Mouse (Mus musculus): Measurements from ENCODE around the gene Epop. TPM values are rescaled to one million over a fixed set of nuclear protein-coding genes. Genes with fewer than 3 reads are reported as not detected.

The Epop gene
- polyA plus RNA-seq, 1 experiment from 2014 or later = 16.1 TPM

DNA sequence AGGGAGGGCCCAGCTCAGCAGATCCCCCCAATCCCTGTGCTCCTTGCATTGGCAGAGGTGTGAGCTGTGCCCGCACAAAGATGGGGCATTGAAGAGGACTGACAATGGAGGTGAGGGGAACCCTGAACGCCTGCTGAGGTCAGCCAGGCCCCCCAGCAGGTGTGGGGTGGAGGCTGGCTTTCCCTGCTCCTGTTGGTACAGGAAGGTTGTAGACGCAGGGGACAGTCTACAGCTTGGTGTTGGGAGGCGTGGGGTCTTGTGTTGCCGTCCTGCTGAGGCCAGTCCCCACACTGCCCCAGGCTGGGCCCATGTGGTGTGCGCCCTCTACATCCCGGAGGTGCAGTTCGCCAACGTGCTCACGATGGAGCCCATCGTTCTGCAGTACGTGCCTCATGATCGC lies 35.9 kb upstream of the Epop start:
- H3K4me3 ChIP-seq = peak overlapping the region; percentile 73
- DNase-seq (ENCODE audit: low spot score) = no peak
- WGBS = 93% methylated on average over 13 of the region's 13 CpGs
- H3K27ac ChIP-seq = no peak overlapping the region
- peaks cover 18% of the 10 kb centered on the region for H3K27me3 ChIP-seq (ENCODE audit: low read depth, poor library complexity, severe bottlenecking)
- H3K9me3 ChIP-seq (replicated peaks) = no peaks in the 10 kb centered on the region
- peaks cover 73% of the 10 kb centered on the region for H3K4me1 ChIP-seq
- peaks cover 57% of the 10 kb centered on the region for H3K36me3 ChIP-seq

DNA sequence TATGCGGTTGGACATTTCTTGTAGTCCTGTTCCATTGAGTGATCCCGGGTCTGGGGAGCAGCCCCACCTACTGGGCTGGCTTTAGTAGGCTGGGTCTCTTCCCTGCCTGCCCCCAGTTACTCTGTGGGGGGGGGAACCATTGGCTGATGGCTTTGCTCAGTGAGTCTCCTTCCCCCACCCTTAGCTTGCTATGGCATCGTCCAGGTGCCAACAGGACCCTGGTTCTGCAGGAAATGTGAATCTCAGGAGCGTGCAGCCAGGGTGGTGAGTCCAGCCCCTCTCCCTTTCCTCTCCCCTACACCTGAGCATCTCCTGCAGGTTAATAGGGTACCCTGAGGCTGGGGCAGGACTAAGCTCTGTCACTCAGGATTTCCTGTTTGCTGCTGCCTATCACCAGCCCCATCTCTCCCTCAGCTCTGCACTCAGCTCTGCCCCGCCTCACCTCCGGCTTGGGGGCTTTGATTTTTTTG lies 35.3 kb upstream of the Epop start:
- Histone ChIP-seq H3K27me3 (ENCODE audit: low read depth, poor library complexity, severe bottlenecking) (peaks cover 18% of the 10 kb centered on the region), H3K36me3 (peaks cover 51% of the 10 kb centered on the region), H3K9me3 (replicated peaks) (no peaks in the 10 kb centered on the region), H3K4me3 (peak overlapping the region; percentile 73), H3K4me1 (peaks cover 73% of the 10 kb centered on the region), H3K27ac (peak overlapping the region; percentile 97; the same call in 1 of the 2 replicates)
- DNase-seq (ENCODE audit: low spot score) = peak; percentile 46
- whole genome bisulfite sequencing = 38% methylated on average over 6 of the region's 6 CpGs

DNA sequence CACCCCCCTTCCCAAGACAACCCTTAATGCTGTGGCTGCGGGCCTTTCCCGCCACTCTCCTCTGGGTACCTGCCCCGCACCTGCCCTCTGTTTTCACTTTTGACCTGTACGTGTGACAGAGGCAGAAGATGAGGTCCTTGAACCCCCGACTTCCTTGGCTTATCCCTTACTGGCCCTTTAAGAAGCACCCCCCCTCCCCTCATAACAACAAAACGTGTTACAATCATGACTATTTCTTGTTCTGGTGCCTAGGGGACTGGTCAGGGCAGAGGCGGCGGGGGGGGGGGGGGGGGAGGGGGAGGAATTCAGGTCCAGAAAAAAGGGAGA lies 34.8 kb upstream of the Epop start:
- 0% methylated on average over 7 of the region's 8 CpGs for WGBS
- Histone ChIP-seq H3K27me3 (ENCODE audit: low read depth, poor library complexity, severe bottlenecking) (peaks cover 16% of the 10 kb centered on the region), H3K4me1 (peaks cover 73% of the 10 kb centered on the region)

DNA sequence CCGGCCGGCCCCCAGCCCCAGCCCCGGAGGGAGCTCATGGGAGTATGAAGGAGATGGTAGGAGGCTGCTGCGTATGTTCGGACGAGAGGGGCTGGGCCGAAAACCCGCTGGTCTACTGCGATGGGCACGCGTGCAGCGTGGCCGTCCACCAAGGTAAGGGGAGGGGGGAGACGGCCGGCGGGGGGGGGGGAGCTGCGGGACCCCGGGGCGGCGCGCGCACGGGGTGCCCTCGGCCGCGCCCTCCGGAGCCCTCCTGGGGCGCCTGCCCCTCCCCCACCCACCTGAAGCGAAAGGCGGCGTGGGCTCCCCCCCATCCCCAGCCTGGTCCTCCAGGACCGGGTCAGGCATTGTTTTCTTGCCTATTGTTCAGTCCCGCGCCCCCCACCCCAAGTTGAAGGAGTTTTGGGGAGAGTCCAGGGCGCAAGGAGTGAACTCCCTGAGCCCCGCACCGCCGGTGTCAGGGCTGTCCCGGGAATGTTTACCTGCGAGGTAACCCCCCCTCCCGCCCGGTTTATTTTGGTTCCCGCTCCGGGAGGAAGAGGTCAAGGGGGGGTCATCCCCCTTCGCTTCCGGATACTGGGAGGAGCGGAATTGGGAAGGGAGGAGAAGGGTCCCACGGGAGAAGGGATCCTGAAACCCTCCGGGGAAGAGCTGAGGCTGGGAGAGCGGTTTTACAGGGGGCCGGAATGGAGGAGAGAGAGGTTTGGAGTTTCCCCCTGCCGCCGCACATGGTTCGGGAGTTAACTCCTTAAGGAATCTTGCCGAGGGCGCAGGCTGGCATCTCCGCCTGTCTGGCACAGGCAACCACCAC lies 34.2 kb upstream of the Epop start:
- Histone ChIP-seq H3K27me3 (ENCODE audit: low read depth, poor library complexity, severe bottlenecking) (peaks cover 15% of the 10 kb centered on the region), H3K9me3 (replicated peaks) (no peaks in the 10 kb centered on the region), H3K27ac (peak overlapping the region; percentile 97), H3K36me3 (peaks cover 40% of the 10 kb centered on the region), H3K4me1 (peaks cover 73% of the 10 kb centered on the region), H3K4me3 (peak overlapping the region; percentile 73)
- WGBS = under 1% methylated on average over 37 of the region's 57 CpGs
- DNase-seq (ENCODE audit: low spot score) = peak; percentile 75

More for the DNA sequence above, 34.8 kb upstream of the Epop start:
- Histone ChIP-seq H3K27ac (peak overlapping the region; percentile 97), H3K4me3 (peak overlapping the region; percentile 73), H3K9me3 (replicated peaks) (no peaks in the 10 kb centered on the region), H3K36me3 (peaks cover 46% of the 10 kb centered on the region)
- no peak for DNase-seq (ENCODE audit: low spot score)

DNA sequence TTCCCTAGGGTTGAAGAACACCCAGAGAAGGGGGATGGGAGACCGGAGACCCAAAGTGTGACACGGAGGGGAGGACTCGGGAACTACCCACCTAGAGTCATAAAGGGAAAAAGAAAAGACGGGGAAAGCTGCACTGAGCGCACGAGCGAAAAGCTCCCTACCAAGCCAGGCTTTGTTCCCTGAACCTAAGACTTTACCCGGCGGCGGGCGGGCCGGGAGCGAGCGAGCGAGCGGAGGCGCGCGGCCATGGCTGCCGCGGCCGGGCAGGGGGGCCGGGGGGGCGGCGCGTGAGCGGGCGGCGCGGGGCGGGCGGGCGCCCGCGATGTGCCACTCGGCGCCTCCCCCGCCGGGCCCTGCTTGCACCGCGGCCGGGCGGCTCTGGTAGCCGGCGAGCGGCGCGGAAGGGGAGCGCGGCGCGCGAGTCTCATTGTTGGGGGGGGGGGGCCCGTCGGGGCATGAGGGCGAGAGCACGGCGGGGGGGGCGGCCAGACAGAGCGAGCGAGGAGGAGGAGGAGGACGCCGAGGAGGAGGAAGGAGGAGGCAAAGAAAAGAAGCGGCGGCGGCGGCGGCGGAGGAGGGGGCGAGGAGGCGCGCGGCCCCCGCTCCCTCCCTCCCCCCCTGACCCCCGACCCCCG lies 33.5 kb upstream of the Epop start, which contains the start of gene Mllt6:
Mllt6 (plus strand) TSS at position 522 of the 635 bp plus-strand sequence.
- peaks cover 66% of the 10 kb centered on the region for H3K4me1 ChIP-seq
- peak; percentile 81 for DNase-seq (ENCODE audit: low spot score)
- WGBS = 4% methylated on average over 56 of the region's 76 CpGs

DNA sequence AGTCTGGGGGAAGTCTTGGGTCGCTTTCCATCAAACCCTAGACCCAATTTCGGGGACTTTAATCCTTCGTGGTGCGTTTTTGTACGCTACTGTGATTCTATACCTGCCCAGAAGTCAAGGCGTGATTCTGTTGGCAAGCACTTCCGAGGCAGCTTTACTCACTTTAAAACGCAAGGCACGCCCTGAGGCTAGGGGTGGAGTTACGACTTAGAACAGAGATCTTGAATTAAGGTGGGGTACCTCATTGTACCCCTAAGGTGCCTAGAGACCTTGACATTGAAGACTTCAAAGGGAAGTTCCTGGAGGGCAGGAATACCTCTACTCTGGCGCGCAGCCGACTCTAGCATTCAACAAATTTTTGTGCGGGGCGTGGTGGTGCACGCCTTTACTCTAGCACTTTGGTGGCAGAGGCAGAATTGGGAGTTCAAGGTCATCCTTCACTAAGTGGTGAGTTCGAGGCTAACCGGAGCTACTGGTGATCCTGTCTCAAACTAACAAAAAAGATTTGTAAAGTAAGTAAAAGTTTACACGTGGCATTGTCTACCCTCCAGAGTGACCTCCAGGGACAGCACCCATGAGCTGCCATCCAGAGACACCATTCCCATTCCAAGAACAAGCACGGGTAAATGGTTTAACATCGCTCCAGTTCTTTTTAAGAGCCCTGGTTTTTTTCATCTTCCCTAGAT lies 32.8 kb upstream of the Epop start:
- Histone ChIP-seq H3K27ac (peak overlapping the region; percentile 97), H3K4me1 (peaks cover 69% of the 10 kb centered on the region), H3K27me3 (ENCODE audit: low read depth, poor library complexity, severe bottlenecking) (peaks cover 15% of the 10 kb centered on the region), H3K9me3 (replicated peaks) (no peaks in the 10 kb centered on the region), H3K36me3 (peaks cover 27% of the 10 kb centered on the region), H3K4me3 (peak overlapping the region; percentile 73)
- DNase-seq (ENCODE audit: low spot score) = peak; percentile 52
- under 1% methylated on average over 21 of the region's 21 CpGs for WGBS

More for the DNA sequence above, 33.5 kb upstream of the Epop start, which contains the start of gene Mllt6:
- Histone ChIP-seq H3K9me3 (replicated peaks) (no peaks in the 10 kb centered on the region), H3K27ac (peak within 1 kb of the TSS; percentile 97), H3K4me3 (peak within 1 kb of the TSS; percentile 73), H3K36me3 (peaks cover 33% of the 10 kb centered on the region), H3K27me3 (ENCODE audit: low read depth, poor library complexity, severe bottlenecking) (peaks cover 15% of the 10 kb centered on the region)

DNA sequence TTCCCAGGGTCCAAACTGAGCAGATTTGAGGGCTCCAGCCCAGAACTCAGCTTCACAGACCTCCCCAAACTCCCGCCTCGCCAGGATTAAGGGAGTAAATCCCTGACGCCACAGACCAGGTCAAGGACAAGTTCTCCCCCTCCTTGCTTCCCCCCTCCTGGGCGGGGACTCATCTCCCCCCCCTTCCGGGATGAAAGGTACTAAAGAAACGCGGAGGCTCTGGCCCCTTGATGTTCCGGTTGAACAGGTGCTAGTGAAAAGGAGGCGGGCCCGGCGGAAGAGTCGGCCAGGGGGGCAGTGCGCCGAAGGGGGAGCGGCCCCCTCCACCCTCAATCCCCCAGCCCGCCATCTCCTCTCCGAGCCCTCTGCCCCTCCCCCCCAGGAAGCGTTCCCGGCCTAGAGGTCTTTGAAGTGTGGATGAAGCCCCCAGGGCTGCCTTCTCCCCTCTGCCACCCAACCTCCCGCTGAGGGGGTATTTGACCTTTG lies 32.2 kb upstream of the Epop start:
- WGBS = 0% methylated on average over 19 of the region's 20 CpGs
- DNase-seq (ENCODE audit: low spot score) = peak; percentile 81
- peak overlapping the region; percentile 97 for H3K27ac ChIP-seq
- H3K9me3 ChIP-seq (replicated peaks) = no peaks in the 10 kb centered on the region
- H3K4me1 ChIP-seq = peaks cover 70% of the 10 kb centered on the region
- H3K4me3 ChIP-seq = peak overlapping the region; percentile 73
- peaks cover 15% of the 10 kb centered on the region for H3K27me3 ChIP-seq (ENCODE audit: low read depth, poor library complexity, severe bottlenecking)
- peaks cover 20% of the 10 kb centered on the region for H3K36me3 ChIP-seq

DNA sequence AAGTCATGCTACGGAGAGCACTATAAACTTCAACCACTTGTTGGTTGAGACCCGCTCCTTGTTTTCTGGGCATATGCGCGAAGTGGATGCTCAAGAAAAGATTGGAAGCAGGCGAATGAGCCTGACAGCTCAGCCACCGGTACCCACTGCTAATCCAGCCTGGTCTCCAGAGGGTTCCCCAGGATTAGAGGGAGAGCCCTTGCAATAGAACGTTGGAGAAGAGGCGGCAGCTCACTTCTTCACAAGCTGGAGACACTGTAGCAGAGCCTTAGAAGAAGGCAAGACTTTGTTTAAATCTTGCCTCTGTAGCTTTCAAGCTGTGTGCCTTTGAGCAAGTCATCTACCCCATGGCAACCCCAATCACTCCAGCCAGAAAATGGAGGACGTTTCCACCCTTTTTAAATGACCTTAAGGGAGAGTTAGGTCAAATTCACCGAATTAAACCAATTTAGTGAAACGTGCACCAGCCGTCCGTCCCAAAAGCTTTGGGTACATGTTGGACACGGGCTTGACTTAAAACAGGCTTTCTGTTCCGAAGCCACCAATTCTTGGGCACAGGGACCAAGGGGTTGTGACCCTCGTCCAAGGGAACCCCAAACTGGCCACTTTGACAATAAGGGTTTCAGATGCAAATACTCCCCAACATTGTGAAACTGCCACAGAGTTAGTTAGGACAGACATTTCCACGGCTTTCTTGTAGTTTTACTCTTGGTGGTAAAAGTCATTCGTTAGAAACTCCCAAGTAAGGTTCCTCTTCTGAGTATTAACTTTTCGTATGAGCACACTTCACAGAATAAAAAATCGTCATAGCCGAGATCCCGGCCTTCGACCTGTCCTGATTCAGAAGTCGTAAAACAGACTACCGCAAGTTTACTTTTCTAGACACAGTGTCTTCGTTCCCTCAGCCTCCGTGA lies 31.5 kb upstream of the Epop start:
- H3K36me3 ChIP-seq = peaks cover 13% of the 10 kb centered on the region
- peak; percentile 52 for DNase-seq (ENCODE audit: low spot score)
- H3K4me1 ChIP-seq = peaks cover 73% of the 10 kb centered on the region
- H3K4me3 ChIP-seq = peak overlapping the region; percentile 73
- H3K9me3 ChIP-seq (replicated peaks) = no peaks in the 10 kb centered on the region
- H3K27ac ChIP-seq = peak overlapping the region; percentile 90; the same call in 1 of the 2 replicates
- 2% methylated on average over 27 of the region's 27 CpGs for WGBS
- H3K27me3 ChIP-seq (ENCODE audit: low read depth, poor library complexity, severe bottlenecking) = peaks cover 15% of the 10 kb centered on the region

DNA sequence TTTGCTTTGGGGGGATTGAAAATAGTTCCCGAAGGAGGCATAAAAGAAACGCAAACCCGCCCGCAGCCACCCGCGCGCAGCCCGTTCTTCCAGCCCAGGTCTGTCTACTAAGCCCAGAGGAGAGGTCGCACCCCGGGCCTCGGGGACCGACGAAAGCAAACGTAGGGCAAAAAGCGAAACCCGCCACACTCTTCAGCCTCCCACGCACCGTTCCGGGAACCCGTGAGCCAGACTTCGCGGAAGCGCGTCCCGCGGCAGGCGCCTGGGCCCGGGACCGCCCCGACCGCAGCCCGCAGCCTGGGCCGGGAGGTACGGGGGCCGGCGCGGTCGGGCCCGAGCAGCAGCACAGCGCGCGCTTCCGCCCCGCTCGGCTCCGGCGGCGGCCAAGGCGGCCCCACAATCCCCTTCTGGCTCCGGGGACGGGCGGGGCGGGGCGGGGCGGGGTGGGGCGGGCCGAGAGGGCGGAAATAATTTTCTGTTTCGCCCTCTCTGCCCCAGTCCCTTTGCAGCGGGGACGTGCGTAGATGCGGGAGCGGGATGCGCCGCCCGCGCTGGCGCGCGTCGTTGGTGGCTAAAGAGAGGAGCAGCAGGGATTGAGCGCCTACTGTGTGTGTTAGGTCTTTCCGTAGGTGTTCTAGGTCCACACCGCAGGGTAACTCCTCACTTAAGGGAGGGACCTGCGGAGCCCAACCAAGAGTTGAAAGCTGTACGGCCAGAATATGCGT lies 30.6 kb upstream of the Epop start:
- Histone ChIP-seq H3K4me1 (peaks cover 66% of the 10 kb centered on the region), H3K27ac (peak overlapping the region; percentile 90), H3K36me3 (peaks cover 5% of the 10 kb centered on the region), H3K27me3 (ENCODE audit: low read depth, poor library complexity, severe bottlenecking) (peaks cover 15% of the 10 kb centered on the region), H3K9me3 (replicated peaks) (no peaks in the 10 kb centered on the region), H3K4me3 (peak overlapping the region; percentile 73)
- under 1% methylated on average over 78 of the region's 78 CpGs for WGBS
- peak; percentile 88 for DNase-seq (ENCODE audit: low spot score)

DNA sequence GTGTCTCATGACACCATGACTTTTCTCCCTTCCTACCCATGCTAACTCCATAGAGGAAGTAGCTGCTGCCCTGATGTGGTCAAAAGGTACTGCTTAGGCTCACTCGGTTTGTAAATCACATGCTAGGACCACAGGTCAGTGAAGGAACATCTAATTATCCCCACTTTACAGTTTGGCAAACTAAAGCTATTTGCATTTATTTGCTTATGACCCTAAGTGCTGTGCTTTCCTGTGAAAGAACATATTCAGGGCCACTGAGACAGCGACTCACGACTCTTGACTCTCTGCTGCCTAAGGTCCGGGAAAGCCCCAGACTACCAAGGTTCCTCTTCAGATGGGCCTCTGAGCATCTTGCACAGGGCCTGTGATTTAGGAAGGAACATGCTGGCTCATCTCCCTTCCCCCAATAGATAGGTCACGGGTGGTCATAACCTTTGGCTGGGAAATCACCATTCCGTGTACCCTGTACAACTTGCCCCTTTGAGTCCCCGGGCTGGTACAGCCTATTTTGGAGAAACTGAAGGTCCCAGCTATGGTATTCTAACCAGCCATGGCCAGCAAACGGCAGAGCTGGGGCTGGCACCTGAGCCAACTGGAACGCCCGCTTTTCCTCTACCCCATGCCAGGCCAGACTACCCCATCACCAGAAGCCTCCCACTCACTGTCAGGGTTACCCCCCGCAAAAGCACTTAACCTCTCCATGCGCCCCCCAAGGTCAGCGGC lies 29.9 kb upstream of the Epop start:
- peaks cover 59% of the 10 kb centered on the region for H3K4me1 ChIP-seq
- no peaks in the 10 kb centered on the region for H3K36me3 ChIP-seq
- peak overlapping the region; percentile 90 for H3K27ac ChIP-seq
- DNase-seq (ENCODE audit: low spot score) = no peak
- H3K4me3 ChIP-seq = peak overlapping the region; percentile 73
- WGBS = 9% methylated on average over 13 of the region's 13 CpGs
- peaks cover 15% of the 10 kb centered on the region for H3K27me3 ChIP-seq (ENCODE audit: low read depth, poor library complexity, severe bottlenecking)
- no peaks in the 10 kb centered on the region for H3K9me3 ChIP-seq (replicated peaks)

DNA sequence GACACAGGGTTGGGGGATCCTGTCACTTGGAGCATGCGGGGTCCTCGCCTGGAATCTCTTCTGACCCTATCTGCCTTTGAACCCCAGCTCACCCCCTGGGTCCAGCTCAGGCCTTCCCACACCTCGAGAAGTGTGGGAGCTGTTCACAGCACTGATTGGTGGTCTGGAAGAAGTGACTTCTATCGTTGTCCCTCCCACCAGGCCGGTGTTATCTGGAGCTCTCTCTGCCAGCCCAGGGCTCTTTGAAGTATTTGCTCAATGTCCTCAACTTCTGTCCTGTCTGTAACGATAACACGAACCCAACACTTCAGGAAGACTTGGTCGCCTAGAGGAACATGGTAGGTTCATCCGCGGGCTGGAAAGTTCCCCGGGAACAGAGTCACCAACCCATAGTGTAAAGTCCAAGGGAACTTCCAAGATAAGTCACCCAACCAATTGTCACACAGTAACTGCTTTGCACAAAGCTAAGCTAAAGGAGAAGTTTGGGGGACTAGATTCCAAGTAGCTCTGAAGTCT lies 29.3 kb upstream of the Epop start:
- Histone ChIP-seq H3K9me3 (replicated peaks) (no peaks in the 10 kb centered on the region), H3K4me3 (peak overlapping the region; percentile 73), H3K27ac (no peak overlapping the region), H3K27me3 (ENCODE audit: low read depth, poor library complexity, severe bottlenecking) (peaks cover 15% of the 10 kb centered on the region), H3K36me3 (peaks cover 1% of the 10 kb centered on the region; the same call in 1 of the 2 replicates), H3K4me1 (peaks cover 52% of the 10 kb centered on the region)
- WGBS = 54% methylated on average over 11 of the region's 11 CpGs
- no peak for DNase-seq (ENCODE audit: low spot score)
